Mouse (Mus musculus) MEL (cell line): ENCODE data around the gene Adam30. TPM values are rescaled to one million over a fixed set of nuclear protein-coding genes. Genes with fewer than 3 reads are reported as not detected.

Experiments
- DNase-seq: peaks from one replicate; pipeline ENCODE4 v3.0.0; 2011; ENCODE audit warnings: low read depth, low spot score
- H3K27ac ChIP-seq: 2 replicates; pipeline ENCODE4 v1.5.1; 2012; ENCODE audit warnings: low read depth, mild to moderate bottlenecking, control low read depth, low read length, moderate library complexity; ENCODE audit not compliant: control insufficient read depth
- H3K27me3 ChIP-seq, 2 experiments: fragments of 150-350 bp in 1 of 2; sonication (generic) in 1 of 2; 2 replicates each; pipeline ENCODE4 v1.6.1; 2012; ENCODE audit warnings: low read length in 2 of 2, mild to moderate bottlenecking in 2 of 2, improper control_type of control experiment in 1 of 2, moderate library complexity in 1 of 2; ENCODE audit not compliant: insufficient read depth in 2 of 2, control insufficient read depth in 1 of 2
- H3K36me3 ChIP-seq, 2 experiments: 2 replicates each; pipeline ENCODE4 v1.6.1; 2012 to 2014; ENCODE audit warnings: low read length in 2 of 2, improper control_type of control experiment in 1 of 2, inconsistent platforms in 1 of 2, mild to moderate bottlenecking in 1 of 2; ENCODE audit not compliant: insufficient read depth in 2 of 2, control insufficient read depth in 1 of 2
- H3K4me1 ChIP-seq, 2 experiments: fragments of 150-350 bp in 1 of 2; sonication (generic) in 1 of 2; 2 replicates each; pipeline ENCODE4 v1.6.1; 2012; ENCODE audit warnings: low read length in 2 of 2, improper control_type of control experiment in 1 of 2, mild to moderate bottlenecking in 1 of 2; ENCODE audit not compliant: insufficient read depth in 2 of 2, control insufficient read depth in 1 of 2
- H3K4me3 ChIP-seq, 2 experiments: fragments of 150-350 bp in 1 of 2; sonication (generic) in 1 of 2; 2 replicates each; pipeline ENCODE4 v1.5.1; 2012; ENCODE audit warnings: low read depth in 2 of 2, low read length in 2 of 2, mild to moderate bottlenecking in 2 of 2, moderate library complexity in 2 of 2, control low read depth in 1 of 2, improper control_type of control experiment in 1 of 2; ENCODE audit not compliant: control insufficient read depth in 1 of 2, insufficient read depth in 1 of 2
- H3K79me2 ChIP-seq: 2 replicates; pipeline ENCODE4 v1.6.1; 2012; ENCODE audit warnings: mild to moderate bottlenecking, low read length, moderate library complexity; ENCODE audit not compliant: control insufficient read depth, poor library complexity, insufficient read depth
- H3K9ac ChIP-seq: 2 replicates; pipeline ENCODE4 v1.6.1; 2012; ENCODE audit warnings: low read depth, mild to moderate bottlenecking, control low read depth, low read length, moderate library complexity; ENCODE audit not compliant: control insufficient read depth, poor library complexity, severe bottlenecking
- H3K9me3 ChIP-seq: fragments of 150-350 bp; sonication (generic); replicated peaks from 2 replicates; pipeline ENCODE4 v1.6.1; 2012; ENCODE audit warnings: mild to moderate bottlenecking, low read length, improper control_type of control experiment, moderate library complexity; ENCODE audit not compliant: insufficient read depth
- CTCF ChIP-seq, 3 experiments: IDR thresholded peaks in 2 of 3; conservative IDR thresholded peaks in 1 of 3; 2 replicates each; pipeline ENCODE4 v1.5.1; 2011 to 2012; ENCODE audit warnings: low read length in 3 of 3, low read depth in 2 of 3, mild to moderate bottlenecking in 2 of 3, improper control_type of control experiment in 1 of 3, inconsistent platforms in 1 of 3, mixed read lengths in 1 of 3, moderate library complexity in 1 of 3; ENCODE audit not compliant: control insufficient read depth in 1 of 3, insufficient read depth in 1 of 3, poor library complexity in 1 of 3, severe bottlenecking in 1 of 3
- E2F4 ChIP-seq: IDR thresholded peaks from 2 replicates; pipeline ENCODE4 v1.6.1; 2011; ENCODE audit warnings: low read depth, low read length, improper control_type of control experiment, borderline replicate concordance
- ELF1 ChIP-seq: IDR thresholded peaks from 2 replicates; pipeline ENCODE4 v1.6.1; 2014; ENCODE audit warnings: low read depth, mild to moderate bottlenecking, inconsistent platforms, low read length, improper control_type of control experiment, moderate library complexity
- EP300 ChIP-seq, 2 experiments: IDR thresholded peaks; 2 replicates each; pipeline ENCODE4 v1.6.1; 2011; ENCODE audit warnings: improper control_type of control experiment in 2 of 2, low read length in 2 of 2, low read depth in 1 of 2, mild to moderate bottlenecking in 1 of 2
- GATA1 ChIP-seq: IDR thresholded peaks from 2 replicates; pipeline ENCODE4 v1.6.1; 2011; ENCODE audit warnings: low read depth, low read length, improper control_type of control experiment
- JUND ChIP-seq: IDR thresholded peaks from 2 replicates; pipeline ENCODE4 v1.6.1; 2011; ENCODE audit warnings: low read depth, mild to moderate bottlenecking, improper control_type of control experiment, low read length
- KAT2A ChIP-seq: conservative IDR thresholded peaks from 2 replicates; pipeline ENCODE4 v1.6.1; 2012; ENCODE audit warnings: low read depth, low read length, improper control_type of control experiment, inconsistent platforms
- MEF2A ChIP-seq: IDR thresholded peaks from 2 replicates; pipeline ENCODE4 v1.6.1; 2014; ENCODE audit warnings: low read depth, mild to moderate bottlenecking, inconsistent platforms, low read length, improper control_type of control experiment; ENCODE audit not compliant: poor library complexity, insufficient replicate concordance, severe bottlenecking; ENCODE audit errors: extremely low read depth
- MXI1 ChIP-seq: IDR thresholded peaks from 2 replicates; pipeline ENCODE4 v1.6.1; 2011; ENCODE audit warnings: mild to moderate bottlenecking, low read depth, low read length, improper control_type of control experiment
- NELFE ChIP-seq: IDR thresholded peaks from 2 replicates; pipeline ENCODE4 v1.6.1; 2011; ENCODE audit warnings: low read depth, low read length, improper control_type of control experiment
- POLR2AphosphoS2 ChIP-seq: IDR thresholded peaks from 2 replicates; pipeline ENCODE4 v1.6.1; 2011; ENCODE audit warnings: low read length, improper control_type of control experiment
- RCOR1 ChIP-seq: IDR thresholded peaks from 2 replicates; pipeline ENCODE4 v1.6.1; 2012; ENCODE audit warnings: low read depth, mild to moderate bottlenecking, inconsistent platforms, low read length, improper control_type of control experiment
- SIN3A ChIP-seq: IDR thresholded peaks from 2 replicates; pipeline ENCODE4 v1.6.1; 2012; ENCODE audit warnings: low read length, improper control_type of control experiment, inconsistent platforms
- SMC3 ChIP-seq: IDR thresholded peaks from 2 replicates; pipeline ENCODE4 v1.6.1; 2011; ENCODE audit warnings: low read depth, low read length, improper control_type of control experiment
- TBP ChIP-seq: IDR thresholded peaks from 2 replicates; pipeline ENCODE4 v1.8.0; 2011; ENCODE audit warnings: low read depth, low read length, improper control_type of control experiment
- UBTF ChIP-seq: IDR thresholded peaks from 2 replicates; pipeline ENCODE4 v1.6.1; 2012; ENCODE audit warnings: low read depth, mild to moderate bottlenecking, inconsistent platforms, low read length, improper control_type of control experiment, moderate library complexity, borderline replicate concordance; ENCODE audit not compliant: insufficient read depth
- USF1 ChIP-seq: IDR thresholded peaks from 2 replicates; pipeline ENCODE4 v1.6.1; 2014; ENCODE audit warnings: low read depth, mild to moderate bottlenecking, inconsistent platforms, low read length, improper control_type of control experiment, moderate library complexity
- ZC3H11A ChIP-seq: IDR thresholded peaks from 2 replicates; pipeline ENCODE4 v1.6.1; 2012; ENCODE audit warnings: low read depth, mild to moderate bottlenecking, inconsistent platforms, low read length, improper control_type of control experiment
- polyA plus RNA-seq, 2 experiments: library from polyadenylated mRNA; stranded (reverse) in 1 of 2; unstranded in 1 of 2; fragments of >175 nt in 1 of 2; fragments of >200 nt in 1 of 2; gene quantifications; 2 replicates each; pipeline versions ENCODE4 v1.2.1 to v1.2.4; 2012; ENCODE audit warnings: low replicate concordance in 2 of 2, low read depth in 1 of 2; ENCODE audit not compliant: insufficient read length in 2 of 2, insufficient read depth in 1 of 2, missing spikeins in 1 of 2
- total RNA-seq: library from RNA; depleted of rRNA; stranded (reverse); fragments of 300-350 nt; gene quantifications from 2 replicates; pipeline ENCODE4 v1.2.3, GENCODE M21; 2012

Adam30 gene
- total and polyA plus RNA-seq, 3 experiments: not detected

GRCm38 (mm10) chr3:98142862-98143261, 17.6 kb upstream of the Adam30 start:
- no peaks in the 10 kb centered on the region for H3K27me3 ChIP-seq
- no peak for DNase-seq
- TF ChIP-seq RCOR1 (no peak), NELFE (no peak)
- TF ChIP-seq, all 39 proteins: peak for 0
- no peaks in the 10 kb centered on the region for H3K9me3 ChIP-seq
- peaks cover 0 to 6% of the 10 kb centered on the region in 2 experiments; a peak in 2 of 4 replicates for H3K36me3 ChIP-seq
- H3K79me2 ChIP-seq: no peaks in the 10 kb centered on the region
- H3K4me3 ChIP-seq: no peak overlapping the region
- no peaks in the 10 kb centered on the region for H3K4me1 ChIP-seq
- no peak overlapping the region for H3K9ac ChIP-seq
- no peak overlapping the region for H3K27ac ChIP-seq

GRCm38 (mm10) chr3:98145204-98145603, 15.2 kb upstream of the Adam30 start:
- Histone ChIP-seq H3K4me3 (no peak overlapping the region), H3K9me3 (no peaks in the 10 kb centered on the region), H3K36me3 (peaks cover 0 to 6% of the 10 kb centered on the region in 2 experiments; a peak in 2 of 4 replicates), H3K4me1 (no peaks in the 10 kb centered on the region), H3K27me3 (no peaks in the 10 kb centered on the region), H3K9ac (no peak overlapping the region), H3K79me2 (no peaks in the 10 kb centered on the region), H3K27ac (no peak overlapping the region)
- DNase-seq: no peak
- TF ChIP-seq ELF1 (no peak), CTCF (IDR thresholded peaks at IDR 0.05 in 2 of 3, conservative IDR thresholded peaks at IDR 0.05 in 1 of 3; ENCODE audit: control insufficient read depth in 1 of 3, insufficient read depth in 1 of 3, low read depth in 2 of 3, low read length in 3 of 3, poor library complexity in 1 of 3, severe bottlenecking in 1 of 3) (no peak), EP300 (IDR thresholded peaks at IDR 0.05; ENCODE audit: low read depth in 1 of 2, low read length in 2 of 2) (no peak), GATA1 (no peak)

- H3K4me3 ChIP-seq: no peak overlapping the region
- H3K9ac ChIP-seq: no peak overlapping the region
- H3K27ac ChIP-seq: no peak overlapping the region
- H3K27me3 ChIP-seq: no peaks in the 10 kb centered on the region
- no peaks in the 10 kb centered on the region for H3K4me1 ChIP-seq
- H3K36me3 ChIP-seq: peaks cover 0 to 6% of the 10 kb centered on the region in 2 experiments; a peak in 2 of 4 replicates
- no peak for DNase-seq
- no peak for TF ChIP-seq E2F4
- no peak for TF ChIP-seq EP300 (IDR thresholded peaks at IDR 0.05; ENCODE audit: low read depth in 1 of 2, low read length in 2 of 2)
- TF ChIP-seq TBP: no peak
- no peak for TF ChIP-seq SIN3A
- no peak for TF ChIP-seq UBTF
- no peak for TF ChIP-seq MXI1
- TF ChIP-seq MEF2A: no peak
- TF ChIP-seq POLR2AphosphoS2: no peak
- TF ChIP-seq SMC3: no peak
- TF ChIP-seq USF1: no peak
- TF ChIP-seq ZC3H11A: no peak
- TF ChIP-seq CTCF (IDR thresholded peaks at IDR 0.05 in 2 of 3, conservative IDR thresholded peaks at IDR 0.05 in 1 of 3; ENCODE audit: control insufficient read depth in 1 of 3, insufficient read depth in 1 of 3, low read depth in 2 of 3, low read length in 3 of 3, poor library complexity in 1 of 3, severe bottlenecking in 1 of 3): no peak
- TF ChIP-seq JUND: no peak
- no peak for TF ChIP-seq KAT2A
- no peaks in the 10 kb centered on the region for H3K79me2 ChIP-seq
- no peaks in the 10 kb centered on the region for H3K9me3 ChIP-seq
Observed at GRCm38 (mm10) chr3:98146471-98147410, 13.7 kb upstream of the Adam30 start.
